ENCODE assay signal across 1 mouse cellular context in genomic region chr2:28468486-28469225, GRCm38 (mm10).
TF ChIP-seq lines count a peak whose summit lies in the region.

No protein-coding gene starts in this region.

TF ChIP-seq in MEL, 35 proteins besides CTCF, POLR2A, EP300 and RAD21:
- TF ChIP-seq GATA1 (IDR thresholded peaks at IDR 0.05; ENCODE audit: low read depth, low read length) (no peak), MYC (IDR thresholded peaks at IDR 0.05; ENCODE audit: low read depth, low read length) (no peak), MXI1 (IDR thresholded peaks at IDR 0.05; ENCODE audit: low read depth, low read length) (no peak), MAX (IDR thresholded peaks at IDR 0.05; ENCODE audit: low read length) (no peak), SMC3 (IDR thresholded peaks at IDR 0.05; ENCODE audit: low read depth, low read length) (no peak), MAZ (IDR thresholded peaks at IDR 0.05; ENCODE audit: low read depth, low read length) (no peak), CHD2 (IDR thresholded peaks at IDR 0.05; ENCODE audit: low read length) (no peak), ZNF384 (IDR thresholded peaks at IDR 0.05; ENCODE audit: low read depth, low read length) (no peak), NELFE (IDR thresholded peaks at IDR 0.05; ENCODE audit: low read depth, low read length) (no peak), ZMIZ1 (IDR thresholded peaks at IDR 0.05; ENCODE audit: low read depth, low read length) (no peak), USF1 (IDR thresholded peaks at IDR 0.05; ENCODE audit: low read depth, low read length) (no peak), TAL1 (IDR thresholded peaks at IDR 0.05; ENCODE audit: low read length) (no peak), POLR2AphosphoS5 (IDR thresholded peaks at IDR 0.05; ENCODE audit: borderline replicate concordance, low read depth, low read length) (no peak), ETS1 (IDR thresholded peaks at IDR 0.05; ENCODE audit: low read depth, low read length) (no peak)
